In the genomic region with DNA sequence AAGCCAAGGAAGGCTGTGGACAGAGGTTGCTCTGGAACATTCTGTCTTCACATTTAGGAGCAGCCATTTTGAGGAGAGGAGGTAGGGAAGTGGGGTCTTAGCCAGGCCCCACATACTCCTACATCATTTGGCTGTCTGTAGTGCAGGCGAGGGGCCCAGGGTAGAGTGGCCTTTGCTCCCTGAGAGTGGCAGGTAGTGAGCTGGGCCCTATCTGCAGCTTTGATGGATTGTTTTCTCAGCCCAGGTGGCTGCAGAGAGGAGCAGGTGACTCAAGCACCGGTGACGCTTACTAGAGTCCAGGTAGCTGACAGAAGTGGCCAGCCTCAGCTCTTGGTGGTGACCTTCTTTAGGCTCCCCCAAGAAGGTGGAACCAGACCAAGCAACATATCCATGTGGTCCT, we compare ENCODE assay signal across 17 mouse cellular contexts.
"Had no signal": no experiment of that assay in that cellular context is flagged by ENCODE, and none has a peak within 500 bp of the region (broad histone marks: within the 10 kb centered on the region; RNA-seq: fewer than 3 reads in every experiment).

No protein-coding gene starts in this region.

- H3K4me1 ChIP-seq: limb, embryonic 13.5 days; liver, embryonic 12.5 days; liver, embryonic 15.5 days; lung, embryonic 15.5 days had no signal

- H3K4me2 ChIP-seq: kidney, embryonic 15.5 days; limb, embryonic 13.5 days; liver, embryonic 12.5 days; liver, embryonic 15.5 days; lung, embryonic 15.5 days; midbrain, embryonic 11.5 days had no signal

- H3K9me3 ChIP-seq: kidney, embryonic 15.5 days; limb, embryonic 13.5 days; liver, embryonic 12.5 days; liver, embryonic 15.5 days; lung, embryonic 15.5 days had no signal

- ATAC-seq: liver, embryonic 12.5 days had no signal

- DNase-seq: kidney, adult 8-10 months; kidney, postnatal 10 days; kidney, postnatal 36 days; left cerebral cortex, postnatal 4 days; liver; lung, adult 18-20 months; lung, postnatal 10 days; lung, postnatal 36 days; midbrain, embryonic 14.5 days; thymus, adult 18-20 months; thymus, postnatal 36 days had no signal

- H3K9ac ChIP-seq: kidney, embryonic 15.5 days; limb, embryonic 13.5 days; liver, embryonic 12.5 days; liver, embryonic 15.5 days; lung, embryonic 15.5 days had no signal

- H3K4me3 ChIP-seq: kidney, embryonic 15.5 days; limb, embryonic 13.5 days; liver, embryonic 12.5 days; liver, embryonic 15.5 days; lung, embryonic 15.5 days had no signal

- H3K36me3 ChIP-seq: kidney, embryonic 15.5 days; limb, embryonic 13.5 days; liver, embryonic 12.5 days; liver, embryonic 15.5 days; lung, embryonic 15.5 days had no signal

- H3K27ac ChIP-seq: kidney, embryonic 15.5 days; limb, embryonic 13.5 days; liver, embryonic 12.5 days; liver, embryonic 15.5 days; lung, embryonic 15.5 days had no signal

- H3K27me3 ChIP-seq: kidney, embryonic 15.5 days; limb, embryonic 13.5 days; liver, embryonic 12.5 days; lung, embryonic 15.5 days had no signal
